19 mouse cellular contexts compared by ENCODE assay signal in genomic region chr6:53576841-53577240, GRCm38 (mm10).
DNase-seq lines count a peak whose midpoint lies in the region; ATAC-seq and TF ChIP-seq lines count a peak whose summit lies in the region.
"Had no signal": no experiment of that assay in that cellular context is flagged by ENCODE, and none has a peak within 500 bp of the region (broad histone marks: within the 10 kb centered on the region; RNA-seq: fewer than 3 reads in every experiment).

No protein-coding gene starts in this region.

- ATAC-seq in midbrain, embryonic 12.5 days (ENCODE audit: low FRiP score, low read depth) = no peak
- no peak for ATAC-seq in midbrain, postnatal 0 days (ENCODE audit: low FRiP score)
- ATAC-seq in limb, embryonic 12.5 days (ENCODE audit: insufficient number of reproducible peaks, insufficient read depth, low FRiP score, low TSS enrichment, low read depth) = no peak
- ATAC-seq in megakaryocyte progenitor cell, adult 5-6 weeks (replicated peaks; ENCODE audit: poor library complexity) = no peak
- ATAC-seq: CD4-positive, CD25-positive, alpha-beta regulatory T cell, adult 4 months; forebrain, embryonic 14.5 days; forebrain, postnatal 0 days had no signal

- no peaks in the 10 kb centered on the region for H3K27me3 ChIP-seq in heart, adult 2 months (ENCODE audit: control insufficient read depth, insufficient read depth, low read length)
- H3K27me3 ChIP-seq in midbrain, embryonic 12.5 days = no peaks in the 10 kb centered on the region
- peaks cover 4% of the 10 kb centered on the region; the same call in 1 of the 2 replicates for H3K27me3 ChIP-seq in midbrain, postnatal 0 days (ENCODE audit: insufficient read depth, low read length)
- no peaks in the 10 kb centered on the region for H3K27me3 ChIP-seq in limb, embryonic 12.5 days
- H3K27me3 ChIP-seq: embryonic facial prominence, embryonic 13.5 days; hindbrain, embryonic 12.5 days; hindbrain, embryonic 15.5 days had no signal

- intact Hi-C loops in heart, adult 2 months (cut with DNase I) = no loop called here

- TF ChIP-seq POLR2A in heart, adult 2 months (IDR thresholded peaks at IDR 0.05; ENCODE audit: insufficient read depth, low read depth, low read length) = no peak

- H3K79me2 ChIP-seq in heart, adult 2 months (replicated peaks; ENCODE audit: control insufficient read depth, insufficient read depth, low read length) = no peaks in the 10 kb centered on the region

- H3K4me1 ChIP-seq in heart, adult 2 months (ENCODE audit: control insufficient read depth, insufficient read depth, low read length) = peaks cover 11% of the 10 kb centered on the region
- H3K4me1 ChIP-seq in midbrain, embryonic 12.5 days = peaks cover 33% of the 10 kb centered on the region
- H3K4me1 ChIP-seq in midbrain, postnatal 0 days (ENCODE audit: insufficient read depth, low read length) = no peaks in the 10 kb centered on the region
- H3K4me1 ChIP-seq in limb, embryonic 12.5 days (replicated peaks) = peaks cover 84% of the 10 kb centered on the region

- TF ChIP-seq CTCF in heart, adult 2 months (IDR thresholded peaks at IDR 0.05) = no peak
- no peak for TF ChIP-seq CTCF in midbrain, postnatal 0 days (IDR thresholded peaks at IDR 0.05)

- H3K36me3 ChIP-seq in heart, adult 2 months (ENCODE audit: control insufficient read depth, insufficient read depth, low read length) = no peaks in the 10 kb centered on the region
- no peaks in the 10 kb centered on the region for H3K36me3 ChIP-seq in midbrain, embryonic 12.5 days
- no peaks in the 10 kb centered on the region for H3K36me3 ChIP-seq in midbrain, postnatal 0 days (ENCODE audit: insufficient read depth, low read length)
- peaks cover 3% of the 10 kb centered on the region; the same call in 1 of the 2 replicates for H3K36me3 ChIP-seq in limb, embryonic 12.5 days
- H3K36me3 ChIP-seq: embryonic facial prominence, embryonic 13.5 days; hindbrain, embryonic 12.5 days; hindbrain, embryonic 15.5 days had no signal

- TF ChIP-seq EP300 in heart, adult 2 months (IDR thresholded peaks at IDR 0.05; ENCODE audit: insufficient read depth, low read depth, low read length) = no peak

- no peak overlapping the region for H3K9ac ChIP-seq in heart, adult 2 months (ENCODE audit: low read depth, low read length)
- peak overlapping the region; percentile 24 for H3K9ac ChIP-seq in midbrain, embryonic 12.5 days (replicated peaks)
- H3K9ac ChIP-seq in midbrain, postnatal 0 days (replicated peaks; ENCODE audit: low read length, poor library complexity, severe bottlenecking) = no peak overlapping the region
- H3K9ac ChIP-seq in limb, embryonic 12.5 days (replicated peaks) = no peak overlapping the region
- H3K9ac ChIP-seq: embryonic facial prominence, embryonic 13.5 days; forebrain, postnatal 0 days; hindbrain, embryonic 12.5 days; hindbrain, embryonic 15.5 days had no signal

- peak; percentile 90 for DNase-seq in heart, adult 11 months
- no peak for DNase-seq in heart, adult 2 months
- DNase-seq in midbrain, postnatal 0 days (ENCODE audit: low spot score) = no peak
- DNase-seq: adrenal gland, adult 2 months; adrenal gland, postnatal 14 days; cerebellum, adult 11 months; cerebellum, adult 2 months; cerebellum, postnatal 25 days; forebrain, postnatal 0 days; gastrocnemius, postnatal 36 days had no signal

- H3K27ac ChIP-seq in heart, adult 2 months = no peak overlapping the region
- H3K27ac ChIP-seq in midbrain, embryonic 12.5 days (replicated peaks) = no peak overlapping the region
- H3K27ac ChIP-seq in midbrain, postnatal 0 days (ENCODE audit: low read depth, low read length) = no peak overlapping the region
- 0 out of 2 replicates have a peak overlapping the region, but pooled peaks have one; percentile 56 for H3K27ac ChIP-seq in limb, embryonic 12.5 days
- H3K27ac ChIP-seq: embryonic facial prominence, embryonic 13.5 days; hindbrain, embryonic 12.5 days; hindbrain, embryonic 15.5 days had no signal

- H3K9me3 ChIP-seq in midbrain, embryonic 12.5 days = no peaks in the 10 kb centered on the region
- no peaks in the 10 kb centered on the region for H3K9me3 ChIP-seq in midbrain, postnatal 0 days (ENCODE audit: low read length)
- no peaks in the 10 kb centered on the region for H3K9me3 ChIP-seq in limb, embryonic 12.5 days
- H3K9me3 ChIP-seq: embryonic facial prominence, embryonic 13.5 days; hindbrain, embryonic 12.5 days; hindbrain, embryonic 15.5 days had no signal

- 73% methylated on average over 6 of the region's 6 CpGs for WGBS in heart, adult 2 months
- 81% methylated on average over 6 of the region's 6 CpGs for WGBS in midbrain, embryonic 12.5 days
- 80% methylated on average over 6 of the region's 6 CpGs for WGBS in midbrain, postnatal 0 days
- WGBS in limb, embryonic 12.5 days = 85% methylated on average over 6 of the region's 6 CpGs

- no peak overlapping the region for H3K4me3 ChIP-seq in heart, adult 2 months
- H3K4me3 ChIP-seq in midbrain, embryonic 12.5 days = no peak overlapping the region
- no peak overlapping the region for H3K4me3 ChIP-seq in midbrain, postnatal 0 days (ENCODE audit: low read depth, low read length)
- H3K4me3 ChIP-seq in limb, embryonic 12.5 days (replicated peaks) = no peak overlapping the region
- H3K4me3 ChIP-seq: embryonic facial prominence, embryonic 13.5 days; erythroblast, embryonic 14.5 days; hindbrain, embryonic 12.5 days; hindbrain, embryonic 15.5 days had no signal

- no peak overlapping the region for H3K4me2 ChIP-seq in midbrain, embryonic 12.5 days (replicated peaks)
- H3K4me2 ChIP-seq in midbrain, postnatal 0 days (ENCODE audit: low read depth, low read length, poor library complexity, severe bottlenecking) = no peak overlapping the region
- no peak overlapping the region for H3K4me2 ChIP-seq in limb, embryonic 12.5 days
- H3K4me2 ChIP-seq: embryonic facial prominence, embryonic 13.5 days; hindbrain, embryonic 12.5 days; hindbrain, embryonic 15.5 days had no signal
